Mouse (Mus musculus) MEL (cell line): ENCODE measurements around the gene Ugt1a6b. TPM values are rescaled to one million over a fixed set of nuclear protein-coding genes. Genes with fewer than 3 reads are reported as not detected.

Experiments
- DNase-seq: peaks from one replicate; pipeline ENCODE4 v3.0.0; 2011; ENCODE audit warnings: low read depth, low spot score
- H3K27ac ChIP-seq: 2 replicates; pipeline ENCODE4 v1.5.1; 2012; ENCODE audit warnings: low read depth, mild to moderate bottlenecking, control low read depth, low read length, moderate library complexity; ENCODE audit not compliant: control insufficient read depth
- H3K27me3 ChIP-seq, 2 experiments: fragments of 150-350 bp in 1 of 2; sonication (generic) in 1 of 2; 2 replicates each; pipeline ENCODE4 v1.6.1; 2012; ENCODE audit warnings: low read length in 2 of 2, mild to moderate bottlenecking in 2 of 2, improper control_type of control experiment in 1 of 2, moderate library complexity in 1 of 2; ENCODE audit not compliant: insufficient read depth in 2 of 2, control insufficient read depth in 1 of 2
- H3K36me3 ChIP-seq, 2 experiments: 2 replicates each; pipeline ENCODE4 v1.6.1; 2012 to 2014; ENCODE audit warnings: low read length in 2 of 2, improper control_type of control experiment in 1 of 2, inconsistent platforms in 1 of 2, mild to moderate bottlenecking in 1 of 2; ENCODE audit not compliant: insufficient read depth in 2 of 2, control insufficient read depth in 1 of 2
- H3K4me1 ChIP-seq, 2 experiments: fragments of 150-350 bp in 1 of 2; sonication (generic) in 1 of 2; 2 replicates each; pipeline ENCODE4 v1.6.1; 2012; ENCODE audit warnings: low read length in 2 of 2, improper control_type of control experiment in 1 of 2, mild to moderate bottlenecking in 1 of 2; ENCODE audit not compliant: insufficient read depth in 2 of 2, control insufficient read depth in 1 of 2
- H3K4me3 ChIP-seq, 2 experiments: fragments of 150-350 bp in 1 of 2; sonication (generic) in 1 of 2; 2 replicates each; pipeline ENCODE4 v1.5.1; 2012; ENCODE audit warnings: low read depth in 2 of 2, low read length in 2 of 2, mild to moderate bottlenecking in 2 of 2, moderate library complexity in 2 of 2, control low read depth in 1 of 2, improper control_type of control experiment in 1 of 2; ENCODE audit not compliant: control insufficient read depth in 1 of 2, insufficient read depth in 1 of 2
- H3K79me2 ChIP-seq: 2 replicates; pipeline ENCODE4 v1.6.1; 2012; ENCODE audit warnings: mild to moderate bottlenecking, low read length, moderate library complexity; ENCODE audit not compliant: control insufficient read depth, poor library complexity, insufficient read depth
- H3K9ac ChIP-seq: 2 replicates; pipeline ENCODE4 v1.6.1; 2012; ENCODE audit warnings: low read depth, mild to moderate bottlenecking, control low read depth, low read length, moderate library complexity; ENCODE audit not compliant: control insufficient read depth, poor library complexity, severe bottlenecking
- H3K9me3 ChIP-seq: fragments of 150-350 bp; sonication (generic); replicated peaks from 2 replicates; pipeline ENCODE4 v1.6.1; 2012; ENCODE audit warnings: mild to moderate bottlenecking, low read length, improper control_type of control experiment, moderate library complexity; ENCODE audit not compliant: insufficient read depth
- BHLHE40 ChIP-seq: IDR thresholded peaks from 2 replicates; pipeline ENCODE4 v1.6.1; 2012; ENCODE audit warnings: low read depth, mild to moderate bottlenecking, inconsistent platforms, low read length, improper control_type of control experiment, borderline replicate concordance
- CHD2 ChIP-seq: IDR thresholded peaks from 2 replicates; pipeline ENCODE4 v1.6.1; 2011; ENCODE audit warnings: low read length, improper control_type of control experiment
- ELF1 ChIP-seq: IDR thresholded peaks from 2 replicates; pipeline ENCODE4 v1.6.1; 2014; ENCODE audit warnings: low read depth, mild to moderate bottlenecking, inconsistent platforms, low read length, improper control_type of control experiment, moderate library complexity
- ETS1 ChIP-seq: IDR thresholded peaks from 2 replicates; pipeline ENCODE4 v1.6.1; 2012; ENCODE audit warnings: low read depth, mild to moderate bottlenecking, inconsistent platforms, low read length, improper control_type of control experiment, moderate library complexity
- GABPA ChIP-seq: IDR thresholded peaks from 2 replicates; pipeline ENCODE4 v1.6.1; 2012; ENCODE audit warnings: low read depth, mild to moderate bottlenecking, inconsistent platforms, low read length, improper control_type of control experiment, moderate library complexity
- GATA1 ChIP-seq: IDR thresholded peaks from 2 replicates; pipeline ENCODE4 v1.6.1; 2011; ENCODE audit warnings: low read depth, low read length, improper control_type of control experiment
- JUND ChIP-seq: IDR thresholded peaks from 2 replicates; pipeline ENCODE4 v1.6.1; 2011; ENCODE audit warnings: low read depth, mild to moderate bottlenecking, improper control_type of control experiment, low read length
- MAX ChIP-seq: IDR thresholded peaks from 2 replicates; pipeline ENCODE4 v1.6.1; 2011; ENCODE audit warnings: low read length, improper control_type of control experiment
- MEF2A ChIP-seq: IDR thresholded peaks from 2 replicates; pipeline ENCODE4 v1.6.1; 2014; ENCODE audit warnings: low read depth, mild to moderate bottlenecking, inconsistent platforms, low read length, improper control_type of control experiment; ENCODE audit not compliant: poor library complexity, insufficient replicate concordance, severe bottlenecking; ENCODE audit errors: extremely low read depth
- MXI1 ChIP-seq: IDR thresholded peaks from 2 replicates; pipeline ENCODE4 v1.6.1; 2011; ENCODE audit warnings: mild to moderate bottlenecking, low read depth, low read length, improper control_type of control experiment
- MYB ChIP-seq: IDR thresholded peaks from 2 replicates; pipeline ENCODE4 v1.6.1; 2011; ENCODE audit warnings: mild to moderate bottlenecking, low read depth, low read length, improper control_type of control experiment
- NELFE ChIP-seq: IDR thresholded peaks from 2 replicates; pipeline ENCODE4 v1.6.1; 2011; ENCODE audit warnings: low read depth, low read length, improper control_type of control experiment
- NRF1 ChIP-seq: IDR thresholded peaks from 2 replicates; pipeline ENCODE4 v1.6.1; 2014; ENCODE audit warnings: low read depth, mild to moderate bottlenecking, inconsistent platforms, low read length, improper control_type of control experiment, moderate library complexity; ENCODE audit not compliant: poor library complexity, insufficient read depth, severe bottlenecking
- POLR2AphosphoS5 ChIP-seq: IDR thresholded peaks from 2 replicates; pipeline ENCODE4 v1.6.1; 2012; ENCODE audit warnings: low read depth, borderline replicate concordance, mild to moderate bottlenecking, inconsistent platforms, low read length, moderate library complexity, mixed read lengths
- RAD21 ChIP-seq: IDR thresholded peaks from 2 replicates; pipeline ENCODE4 v1.6.1; 2011; ENCODE audit warnings: mild to moderate bottlenecking, low read depth, low read length, improper control_type of control experiment
- RCOR1 ChIP-seq: IDR thresholded peaks from 2 replicates; pipeline ENCODE4 v1.6.1; 2012; ENCODE audit warnings: low read depth, mild to moderate bottlenecking, inconsistent platforms, low read length, improper control_type of control experiment
- SIN3A ChIP-seq: IDR thresholded peaks from 2 replicates; pipeline ENCODE4 v1.6.1; 2012; ENCODE audit warnings: low read length, improper control_type of control experiment, inconsistent platforms
- TAL1 ChIP-seq: IDR thresholded peaks from 2 replicates; pipeline ENCODE4 v1.6.1; 2012; ENCODE audit warnings: mild to moderate bottlenecking, inconsistent platforms, low read length, moderate library complexity, mixed read lengths
- TBP ChIP-seq: IDR thresholded peaks from 2 replicates; pipeline ENCODE4 v1.8.0; 2011; ENCODE audit warnings: low read depth, low read length, improper control_type of control experiment
- TCF12 ChIP-seq: IDR thresholded peaks from 2 replicates; pipeline ENCODE4 v1.6.1; 2014; ENCODE audit warnings: low read depth, mild to moderate bottlenecking, inconsistent platforms, low read length, improper control_type of control experiment, moderate library complexity
- UBTF ChIP-seq: IDR thresholded peaks from 2 replicates; pipeline ENCODE4 v1.6.1; 2012; ENCODE audit warnings: low read depth, mild to moderate bottlenecking, inconsistent platforms, low read length, improper control_type of control experiment, moderate library complexity, borderline replicate concordance; ENCODE audit not compliant: insufficient read depth
- USF1 ChIP-seq: IDR thresholded peaks from 2 replicates; pipeline ENCODE4 v1.6.1; 2014; ENCODE audit warnings: low read depth, mild to moderate bottlenecking, inconsistent platforms, low read length, improper control_type of control experiment, moderate library complexity
- ZC3H11A ChIP-seq: IDR thresholded peaks from 2 replicates; pipeline ENCODE4 v1.6.1; 2012; ENCODE audit warnings: low read depth, mild to moderate bottlenecking, inconsistent platforms, low read length, improper control_type of control experiment
- ZKSCAN1 ChIP-seq: IDR thresholded peaks from 2 replicates; pipeline ENCODE4 v1.6.1; 2012; ENCODE audit warnings: low read depth, mild to moderate bottlenecking, inconsistent platforms, low read length, improper control_type of control experiment, moderate library complexity
- polyA plus RNA-seq, 2 experiments: library from polyadenylated mRNA; stranded (reverse) in 1 of 2; unstranded in 1 of 2; fragments of >175 nt in 1 of 2; fragments of >200 nt in 1 of 2; gene quantifications; 2 replicates each; pipeline versions ENCODE4 v1.2.1 to v1.2.4; 2012; ENCODE audit warnings: low replicate concordance in 2 of 2, low read depth in 1 of 2; ENCODE audit not compliant: insufficient read length in 2 of 2, insufficient read depth in 1 of 2, missing spikeins in 1 of 2
- total RNA-seq: library from RNA; depleted of rRNA; stranded (reverse); fragments of 300-350 nt; gene quantifications from 2 replicates; pipeline ENCODE4 v1.2.3, GENCODE M21; 2012

The Ugt1a6b gene
- total and polyA plus RNA-seq, 3 experiments = not detected

- Histone ChIP-seq H3K27ac (no peak overlapping the region), H3K4me3 (no peak overlapping the region), H3K4me1 (peaks cover 7 to 17% of the 10 kb centered on the region in 2 experiments), H3K9ac (no peak overlapping the region), H3K9me3 (no peaks in the 10 kb centered on the region), H3K27me3 (no peaks in the 10 kb centered on the region), H3K36me3 (peaks cover 21 to 34% of the 10 kb centered on the region in 2 experiments), H3K79me2 (no peaks in the 10 kb centered on the region)
- DNase-seq = no peak
- TF ChIP-seq MXI1 = no peak
- no peak for TF ChIP-seq NELFE
- TF ChIP-seq ZC3H11A = no peak
These were observed 163.1 kb downstream of the Ugt1a6b start for GRCm38 (mm10) chr1:88266123-88266522.

GRCm38 (mm10) chr1:88267489-88267888 is 164.4 kb downstream of the Ugt1a6b start:
- Histone ChIP-seq H3K4me3 (no peak overlapping the region), H3K79me2 (no peaks in the 10 kb centered on the region), H3K9ac (no peak overlapping the region), H3K27ac (no peak overlapping the region), H3K9me3 (no peaks in the 10 kb centered on the region), H3K4me1 (peaks cover 3 to 6% of the 10 kb centered on the region in 2 experiments)
- DNase-seq = no peak
- TF ChIP-seq BHLHE40 (no peak), TAL1 (no peak), GATA1 (no peak), UBTF (no peak), TCF12 (no peak), POLR2AphosphoS5 (0 out of 2 replicates have a peak, but pooled peaks have one; percentile 53)
- TF ChIP-seq, all 39 proteins: peak for 1
- H3K27me3 ChIP-seq = no peaks in the 10 kb centered on the region
- peaks cover 8 to 37% of the 10 kb centered on the region in 2 experiments for H3K36me3 ChIP-seq

GRCm38 (mm10) chr1:88268070-88268469 is 165.0 kb downstream of the Ugt1a6b start:
- Histone ChIP-seq H3K4me3 (no peak overlapping the region), H3K79me2 (no peaks in the 10 kb centered on the region)
- TF ChIP-seq NRF1 (no peak), RAD21 (no peak), TBP (no peak), MYB (no peak), TAL1 (no peak), RCOR1 (no peak), JUND (no peak), ZKSCAN1 (no peak), TCF12 (no peak), GABPA (no peak), SIN3A (no peak), USF1 (no peak), CHD2 (no peak), MAX (no peak), ELF1 (no peak), ETS1 (no peak), MEF2A (no peak)

More at GRCm38 (mm10) chr1:88268070-88268469, 165.0 kb downstream of the Ugt1a6b start:
- Histone ChIP-seq H3K36me3 (peaks cover 2 to 37% of the 10 kb centered on the region in 2 experiments), H3K9ac (no peak overlapping the region), H3K9me3 (no peaks in the 10 kb centered on the region), H3K4me1 (peaks cover 0 to under 1% of the 10 kb centered on the region in 2 experiments; a peak in 1 of 4 replicates), H3K27ac (no peak overlapping the region), H3K27me3 (no peaks in the 10 kb centered on the region)
- DNase-seq = no peak
